Mouse (Mus musculus): Measurements from ENCODE around the gene Zc3h14.

- no peak for TF ChIP-seq CTCF (IDR thresholded peaks at IDR 0.05; ENCODE audit: extremely low read depth, insufficient read depth, low read length)
- no peak for TF ChIP-seq POLR2A (IDR thresholded peaks at IDR 0.05; ENCODE audit: extremely low read depth, insufficient read depth, low read length)
These were observed 22.5 kb upstream of the Zc3h14 start for GRCm38 (mm10) chr12:98724224-98724623.

Data from cortical plate, adult 2 months (tissue).